Mouse (Mus musculus): Measurements from ENCODE around the gene Irs4. TPM values are rescaled to one million over a fixed set of nuclear protein-coding genes. Genes with fewer than 3 reads are reported as not detected.

Irs4 gene
- 0.08 and 0.11 TPM in 2 replicates for polyA plus RNA-seq (2016; fragmentation: Nextera tagmentation; extraction: Ambion mirVana)

GRCm38 (mm10) chrX:141724937-141725918 lies at the start of gene Irs4:
TSS of gene Irs4 (minus strand) at chrX:141725263.
- no peak within 1 kb of the TSS for H3K27ac ChIP-seq
- no peaks in the 10 kb centered on the region for H3K9me3 ChIP-seq
- H3K36me3 ChIP-seq = no peaks in the 10 kb centered on the region
- 20% methylated on average over 50 of the region's 51 CpGs for WGBS
- peak within 1 kb of the TSS; percentile 43 for H3K4me3 ChIP-seq
- peak; percentile 83 for ATAC-seq (ENCODE audit: low FRiP score, low read depth)
- peaks cover 62% of the 10 kb centered on the region for H3K27me3 ChIP-seq (replicated peaks)
- H3K4me1 ChIP-seq = no peaks in the 10 kb centered on the region
- H3K4me2 ChIP-seq (replicated peaks) = peak within 1 kb of the TSS; percentile 68
- no peak within 1 kb of the TSS for H3K9ac ChIP-seq

DNA sequence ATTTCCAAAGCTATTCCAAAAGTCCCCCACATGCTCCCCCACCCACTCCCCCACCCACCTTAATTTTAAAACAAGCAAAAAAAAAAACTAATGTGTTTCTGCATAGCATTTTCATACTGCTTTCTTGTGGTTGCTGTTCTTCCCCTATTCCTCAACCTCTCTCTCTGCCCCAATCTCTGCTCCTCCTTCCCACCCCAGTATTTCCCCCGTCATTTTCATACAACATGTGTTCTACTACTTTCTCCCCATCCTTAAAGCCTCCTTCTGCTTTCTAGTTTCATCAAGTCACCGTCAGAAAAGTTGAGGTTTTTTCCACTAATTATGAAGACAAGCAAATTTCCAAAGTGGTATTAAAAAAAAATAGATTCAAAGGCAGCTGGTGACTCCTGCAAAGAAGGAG lies 25.3 kb upstream of the Irs4 start:
- Histone ChIP-seq H3K4me3 (no peak overlapping the region), H3K4me1 (no peaks in the 10 kb centered on the region), H3K36me3 (no peaks in the 10 kb centered on the region), H3K4me2 (replicated peaks) (no peak overlapping the region), H3K9me3 (no peaks in the 10 kb centered on the region), H3K27me3 (replicated peaks) (no peaks in the 10 kb centered on the region), H3K9ac (no peak overlapping the region), H3K27ac (no peak overlapping the region)
- no peak for ATAC-seq (ENCODE audit: low FRiP score, low read depth)
- WGBS = 66% methylated on average over 2 of the region's 2 CpGs

GRCm38 (mm10) chrX:141729570-141729969 lies 4.5 kb upstream of the Irs4 start:
- Histone ChIP-seq H3K9ac (no peak overlapping the region), H3K27ac (no peak overlapping the region), H3K9me3 (no peaks in the 10 kb centered on the region), H3K4me1 (no peaks in the 10 kb centered on the region), H3K4me2 (replicated peaks) (no peak overlapping the region), H3K27me3 (replicated peaks) (peaks cover 20% of the 10 kb centered on the region), H3K36me3 (no peaks in the 10 kb centered on the region), H3K4me3 (no peak overlapping the region)
- no peak for ATAC-seq (ENCODE audit: low FRiP score, low read depth)
- WGBS = 70% methylated on average over 5 of the region's 5 CpGs

DNA sequence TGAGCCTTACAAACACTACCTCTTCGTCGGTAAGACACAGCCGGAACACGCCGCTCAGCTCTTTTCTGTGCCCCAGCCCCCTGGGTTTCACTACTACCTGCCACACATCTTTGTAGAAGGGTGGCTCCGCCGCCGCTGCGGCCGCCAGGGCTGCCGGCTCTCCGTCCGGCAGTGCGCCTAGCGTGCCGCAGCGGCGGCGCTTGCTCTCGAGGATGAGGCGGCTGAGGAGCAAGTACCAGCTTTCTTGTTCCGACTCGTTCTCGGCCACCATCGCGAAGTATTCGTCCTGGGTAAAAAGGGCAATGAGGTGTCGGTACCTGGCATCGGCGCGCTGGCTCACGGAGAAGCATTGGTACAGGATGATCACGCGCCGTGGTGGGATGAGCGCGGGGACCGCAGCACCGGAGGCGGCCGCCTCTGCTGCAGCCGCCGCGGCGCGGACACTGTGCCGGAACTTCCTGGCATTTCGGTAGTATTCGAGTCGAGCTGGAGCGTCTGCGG lies 622 bp downstream of the Irs4 start:
- ATAC-seq (ENCODE audit: low FRiP score, low read depth) = peak; percentile 6; the same call in 1 of the 2 replicates
- Histone ChIP-seq H3K9me3 (no peaks in the 10 kb centered on the region), H3K27ac (no peak overlapping the region), H3K4me1 (no peaks in the 10 kb centered on the region), H3K4me3 (peak overlapping the region; percentile 43), H3K4me2 (replicated peaks) (peak overlapping the region; percentile 68), H3K36me3 (no peaks in the 10 kb centered on the region), H3K9ac (no peak overlapping the region), H3K27me3 (replicated peaks) (peaks cover 67% of the 10 kb centered on the region)
- WGBS = 23% methylated on average over 52 of the region's 52 CpGs

DNA sequence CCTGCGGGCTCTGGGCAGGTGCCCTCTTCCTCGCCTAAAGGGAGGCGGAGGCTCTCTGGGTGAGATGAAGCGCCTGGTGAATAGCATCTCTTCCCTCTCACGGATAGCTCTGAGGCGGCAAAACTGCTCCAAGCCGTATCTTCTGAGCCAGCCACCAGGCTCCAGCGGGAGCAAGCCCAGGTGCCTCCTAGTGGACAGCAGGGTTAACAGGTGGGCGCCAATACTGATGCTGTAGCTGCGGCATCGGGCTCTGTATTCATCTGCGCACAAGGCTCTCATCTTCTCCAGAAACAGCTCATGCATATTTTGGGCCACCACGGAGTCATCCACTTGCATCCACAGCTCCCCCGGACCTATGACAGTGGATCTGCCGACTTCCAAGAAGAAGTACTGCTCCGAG lies 1.1 kb downstream of the Irs4 start:
- 23% methylated on average over 16 of the region's 16 CpGs for WGBS
- H3K27me3 ChIP-seq (replicated peaks) = peaks cover 67% of the 10 kb centered on the region
- no peak for ATAC-seq (ENCODE audit: low FRiP score, low read depth)
- no peak overlapping the region for H3K9ac ChIP-seq
- no peaks in the 10 kb centered on the region for H3K36me3 ChIP-seq
- peak overlapping the region; percentile 43 for H3K4me3 ChIP-seq
- peak overlapping the region; percentile 68 for H3K4me2 ChIP-seq (replicated peaks)
- no peak overlapping the region for H3K27ac ChIP-seq
- no peaks in the 10 kb centered on the region for H3K4me1 ChIP-seq
- no peaks in the 10 kb centered on the region for H3K9me3 ChIP-seq

GRCm38 (mm10) chrX:141721725-141722124 lies 3.3 kb downstream of the Irs4 start:
- 18% methylated on average over 33 of the region's 33 CpGs for WGBS
- H3K4me1 ChIP-seq = no peaks in the 10 kb centered on the region
- H3K36me3 ChIP-seq = no peaks in the 10 kb centered on the region
- no peak overlapping the region for H3K9ac ChIP-seq
- H3K27ac ChIP-seq = no peak overlapping the region
- peak overlapping the region; percentile 57 for H3K4me2 ChIP-seq (replicated peaks)
- H3K27me3 ChIP-seq (replicated peaks) = peaks cover 58% of the 10 kb centered on the region
- H3K4me3 ChIP-seq = peak overlapping the region; percentile 23
- ATAC-seq (ENCODE audit: low FRiP score, low read depth) = no peak
- no peaks in the 10 kb centered on the region for H3K9me3 ChIP-seq

Other genes with a start within 250 kb of the Irs4 start
- 14.1 and 17.1 TPM in 2 replicates for gene Col4a5, start 249.9 kb downstream of the Irs4 start, polyA plus RNA-seq (2016; fragmentation: Nextera tagmentation; extraction: Ambion mirVana)
- gene Gm15294, start 150.0 kb upstream of the Irs4 start, polyA plus RNA-seq (2016; fragmentation: Nextera tagmentation; extraction: Ambion mirVana) = not detected in 2 replicates